Mouse (Mus musculus) ovary, adult 18-20 months (tissue): ENCODE data around the gene Gria2.

Experiments used
- DNase-seq: peaks from one replicate; pipeline ENCODE4 v3.0.0; 2022; ENCODE audit warnings: low spot score, mixed read lengths

Gene Gria2

GRCm38 (mm10) chr3:80775971-80776370, 26.7 kb downstream of the Gria2 start:
- no peak for DNase-seq

- no peak for DNase-seq
Measured at GRCm38 (mm10) chr3:80774005-80774764, 28.4 kb downstream of the Gria2 start.

- DNase-seq, result no peak
Measured at GRCm38 (mm10) chr3:80773232-80773631, 29.4 kb downstream of the Gria2 start.

DNA sequence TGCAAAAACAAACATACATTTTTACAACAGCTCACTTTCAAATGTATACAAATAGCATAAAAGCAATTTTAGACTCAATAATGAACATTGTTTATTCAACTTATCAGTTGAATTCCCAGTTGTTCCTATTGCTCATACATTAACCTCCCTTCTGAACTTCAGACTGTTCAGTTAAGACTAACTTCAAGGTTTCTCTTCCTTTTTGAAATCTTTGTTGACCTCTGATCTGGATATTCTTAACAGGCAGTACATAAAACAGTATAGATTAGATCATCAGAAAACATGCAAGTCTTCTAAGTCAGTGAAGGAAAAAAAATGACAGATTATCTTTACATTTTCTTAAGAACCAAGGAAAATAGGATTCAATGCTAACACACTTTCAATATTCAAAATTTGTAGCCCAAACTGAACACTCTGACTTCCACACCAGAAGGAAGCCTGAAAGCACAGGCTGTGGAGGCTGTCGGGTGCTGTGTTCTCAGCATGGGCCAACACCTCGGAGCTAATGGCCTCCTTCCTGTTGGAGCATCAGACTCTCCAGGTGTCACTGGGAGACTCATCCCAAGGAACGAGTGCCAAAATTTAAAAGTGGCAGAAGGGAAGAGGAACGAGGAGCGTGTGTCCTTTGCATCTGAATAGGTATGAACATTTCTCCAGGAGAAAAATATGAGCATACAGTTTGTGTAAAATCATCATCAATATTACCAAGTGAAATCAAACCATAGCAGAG, 33.0 kb downstream of the Gria2 start:
- DNase-seq, result no peak

- no peak for DNase-seq
Measured at GRCm38 (mm10) chr3:80758955-80759354, 43.7 kb downstream of the Gria2 start.

GRCm38 (mm10) chr3:80758363-80758762, 44.3 kb downstream of the Gria2 start:
- DNase-seq, result no peak

GRCm38 (mm10) chr3:80750786-80751185, 51.8 kb downstream of the Gria2 start:
- DNase-seq, result no peak

DNA sequence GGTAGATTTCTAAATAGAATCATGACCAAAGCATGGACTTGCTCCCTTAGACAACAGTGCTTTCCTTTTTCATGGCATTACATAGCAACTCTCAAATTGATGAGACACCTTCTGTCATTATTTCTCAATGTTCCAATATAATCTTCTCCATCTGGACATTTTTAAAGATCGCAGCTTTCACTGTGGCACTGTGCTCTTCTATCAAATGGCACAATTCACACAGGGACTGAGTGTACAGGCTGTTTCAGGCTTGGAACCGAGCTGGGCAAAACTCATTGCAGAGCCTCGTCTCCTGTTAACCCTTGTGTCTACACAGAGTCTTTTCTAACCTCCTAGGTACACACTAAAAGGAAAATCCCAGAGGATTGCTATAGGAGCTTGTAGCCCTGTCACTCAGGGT, 77.4 kb downstream of the Gria2 start:
- DNase-seq, result no peak

DNA sequence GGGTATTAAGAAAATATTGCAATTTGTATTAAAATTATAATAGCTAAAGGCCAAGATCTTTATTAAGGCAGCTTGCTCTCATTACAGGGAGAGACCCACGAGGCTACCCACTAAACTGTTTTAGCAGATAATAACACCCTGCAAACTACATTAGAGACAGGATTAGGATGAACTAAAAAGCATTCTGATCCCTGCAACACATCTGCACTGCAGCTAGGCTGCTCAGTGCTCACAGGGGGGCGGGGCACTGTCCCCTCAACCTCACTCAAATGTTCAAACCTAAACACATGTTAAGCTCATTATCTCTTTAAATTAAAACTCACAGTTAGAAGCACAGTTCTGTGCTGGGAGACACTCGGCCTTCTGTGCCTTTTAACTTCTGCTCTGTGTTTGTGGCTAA, 89.5 kb downstream of the Gria2 start:
- no peak for DNase-seq

GRCm38 (mm10) chr3:80708992-80709391, 93.6 kb downstream of the Gria2 start:
- no peak for DNase-seq

DNA sequence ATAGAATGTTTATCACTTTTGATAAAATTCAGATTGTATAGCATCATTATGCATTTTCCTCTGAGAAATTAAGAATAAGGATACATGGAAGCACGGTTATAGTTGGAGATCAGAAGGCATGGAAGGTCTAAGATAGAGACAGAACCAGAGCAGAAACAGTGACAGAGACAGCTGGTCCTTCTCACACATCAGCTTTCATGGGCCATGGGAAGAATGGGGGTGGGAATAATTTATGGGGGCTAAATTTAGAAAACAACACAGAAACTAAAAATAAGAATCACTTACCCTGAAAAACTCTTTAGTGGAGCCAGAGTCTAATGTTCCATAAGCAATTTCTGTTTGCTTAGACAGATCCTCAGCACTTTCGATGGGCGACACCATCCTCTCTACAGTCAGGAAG, 100.5 kb downstream of the Gria2 start:
- no peak for DNase-seq

DNA sequence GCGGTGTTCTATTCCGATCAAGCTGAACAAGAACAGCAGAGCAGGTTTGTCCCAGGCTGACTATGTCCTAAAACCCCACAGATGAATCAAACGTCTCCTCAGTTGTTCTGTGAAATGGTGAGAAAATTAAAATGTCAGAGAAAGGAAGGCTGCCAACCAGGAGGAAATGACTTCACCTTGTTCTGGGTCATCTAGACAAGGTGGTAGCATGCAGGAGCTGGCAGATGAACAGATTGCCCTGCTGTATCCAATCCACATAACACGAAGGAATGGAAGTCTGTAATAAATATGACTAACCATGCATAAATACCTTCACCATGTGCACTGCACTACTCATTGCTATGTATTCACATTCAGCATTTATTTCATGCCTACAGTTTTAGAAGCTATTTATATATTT, 105.1 kb downstream of the Gria2 start:
- no peak for DNase-seq

DNA sequence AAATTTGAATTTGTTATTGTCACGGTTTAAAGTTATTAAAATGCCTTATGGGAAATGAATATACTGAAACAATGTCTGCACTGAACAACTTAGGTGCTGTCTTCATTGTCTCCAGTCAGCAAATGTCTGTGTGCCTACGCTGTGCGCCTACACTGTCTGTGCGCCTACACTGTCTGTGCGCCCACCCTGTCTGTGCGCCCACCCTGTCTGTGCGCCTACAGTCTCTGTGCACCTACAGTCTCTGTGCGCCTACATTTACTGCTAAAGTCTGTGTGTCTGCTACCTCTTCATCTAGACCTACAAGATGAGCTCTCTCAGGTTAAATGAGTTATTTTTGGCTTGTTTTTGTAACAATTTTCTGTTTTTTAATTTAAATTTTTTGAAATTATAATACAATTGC, 107.7 kb downstream of the Gria2 start:
- DNase-seq, result no peak

DNA sequence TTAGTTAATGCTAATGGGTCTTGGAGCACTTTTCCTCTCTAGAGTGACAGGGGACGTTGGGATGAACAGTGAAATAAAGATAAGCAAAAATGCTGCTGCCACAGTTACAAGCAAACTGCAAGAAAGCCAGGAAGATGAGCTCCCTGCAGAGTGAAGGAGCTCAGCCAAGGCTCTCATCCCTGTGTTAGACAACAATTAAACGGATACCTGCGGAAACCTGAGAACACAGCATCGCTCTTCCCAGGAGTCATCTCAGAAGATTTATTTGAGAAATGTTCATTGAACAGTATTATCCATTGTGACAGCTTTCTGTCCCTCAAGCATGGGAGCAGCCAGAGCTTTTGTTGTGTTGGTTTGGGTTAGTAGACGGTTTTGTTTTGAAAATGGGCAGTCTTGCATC, 137.5 kb downstream of the Gria2 start:
- no peak for DNase-seq

DNA sequence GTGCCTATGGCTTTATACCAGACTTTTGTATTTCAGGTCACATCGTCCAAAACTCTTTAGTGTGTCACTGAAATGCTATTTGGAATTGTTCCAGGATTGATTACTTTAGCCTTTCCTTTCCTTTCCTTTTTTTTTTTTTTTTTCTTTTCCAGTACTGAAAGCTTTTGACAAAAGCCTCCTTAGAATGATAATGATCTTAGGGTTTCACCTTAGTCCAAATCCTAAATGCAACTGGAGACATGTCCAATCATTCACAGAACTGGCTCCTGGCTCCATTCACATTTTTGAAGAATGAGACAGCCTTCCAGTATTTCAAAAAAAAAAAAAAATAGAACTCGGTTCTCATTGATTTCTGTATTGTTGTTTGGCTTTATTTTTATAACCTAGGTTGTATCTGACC, 139.3 kb downstream of the Gria2 start:
- no peak for DNase-seq

GRCm38 (mm10) chr3:80661838-80662237, 140.8 kb downstream of the Gria2 start:
- no peak for DNase-seq

GRCm38 (mm10) chr3:80652213-80652612, 150.4 kb downstream of the Gria2 start:
- DNase-seq, result no peak
